Mouse (Mus musculus) liver, postnatal 0 days (tissue): ENCODE measurements around the gene Rai1. TPM values are rescaled to one million over a fixed set of nuclear protein-coding genes. Genes with fewer than 3 reads are reported as not detected.

ENCODE experiments used
- ATAC-seq: fragments of 200-750 bp; cut with Nextera tagmentation; 2 replicates; pipeline ENCODE4 v1.8.0; 2017; ENCODE audit warnings: mild to moderate bottlenecking, moderate library complexity
- DNase-seq: peaks from one replicate; pipeline ENCODE4 v3.0.0-alpha.2; 2016
- H3K27ac ChIP-seq: fragments of 300-500 bp; sonication (generic); 2 replicates; pipeline ENCODE4 v1.5.1; 2014; ENCODE audit warnings: antibody characterized with exemption, moderate library complexity, mild to moderate bottlenecking, low read depth
- H3K27me3 ChIP-seq: fragments of 300-500 bp; sonication (generic); 2 replicates; pipeline ENCODE4 v1.6.1; 2014; ENCODE audit warnings: low read length, control low read depth, mixed read lengths; ENCODE audit not compliant: insufficient read depth
- H3K36me3 ChIP-seq: fragments of 300-500 bp; sonication (generic); replicated peaks from 2 replicates; pipeline ENCODE4 v1.6.1; 2014; ENCODE audit warnings: mild to moderate bottlenecking, control low read depth, low read length, moderate library complexity, mixed read lengths; ENCODE audit not compliant: insufficient read depth
- H3K4me1 ChIP-seq: fragments of 300-500 bp; sonication (generic); 2 replicates; pipeline ENCODE4 v1.6.1; 2014; ENCODE audit warnings: antibody characterized with exemption, mild to moderate bottlenecking, control low read depth; ENCODE audit not compliant: insufficient read depth
- H3K4me2 ChIP-seq: fragments of 300-500 bp; sonication (generic); 2 replicates; pipeline ENCODE4 v1.6.1; 2014; ENCODE audit warnings: low read depth, mild to moderate bottlenecking, low read length, moderate library complexity, mixed read lengths
- H3K4me3 ChIP-seq: fragments of 300-500 bp; sonication (generic); 2 replicates; pipeline ENCODE4 v1.5.1; 2014; ENCODE audit warnings: low read depth, low read length
- H3K9ac ChIP-seq: fragments of 300-500 bp; sonication (generic); replicated peaks from 2 replicates; pipeline ENCODE4 v1.6.1; 2014; ENCODE audit warnings: mild to moderate bottlenecking, moderate library complexity
- H3K9me3 ChIP-seq: fragments of 300-500 bp; sonication (generic); 2 replicates; pipeline ENCODE4 v1.6.1; 2016; ENCODE audit warnings: mild to moderate bottlenecking, control low read depth, low read length, mixed read lengths
- CTCF ChIP-seq: sonication (generic); IDR thresholded peaks from 2 replicates; pipeline ENCODE4 v1.5.1; 2016; ENCODE audit warnings: antibody characterized with exemption, low read depth
- EP300 ChIP-seq: IDR thresholded peaks from 2 replicates; pipeline ENCODE4 v1.6.1; 2016; ENCODE audit warnings: antibody characterized with exemption, low read depth, mild to moderate bottlenecking
- WGBS: fragments of 180-500 bp; shearing (Covaris S2); extraction: QIAGEN DNeasy Blood & Tissue Kit; methylation state at CpG from one replicate; pipeline ENCODE4 v1.1.7; 2014; ENCODE audit not compliant: insufficient replicate concordance; 5-methylcytosine and 5-hydroxymethylcytosine counted together
- microRNA-seq: library from miRNA; unstranded; fragments of <30 nt; microRNA quantifications from one replicate; pipeline ENCODE4, GENCODE M21; 2016
- polyA plus RNA-seq: library from polyadenylated mRNA; unstranded; fragments of >200 nt; fragmentation: Nextera tagmentation; extraction: Ambion mirVana; gene quantifications from 2 replicates; pipeline ENCODE4 v1.2.1, GENCODE M21; 2015

Gene Rai1
- polyA plus RNA-seq, 1 experiment from 2014 or later, result 4.4 TPM

DNA sequence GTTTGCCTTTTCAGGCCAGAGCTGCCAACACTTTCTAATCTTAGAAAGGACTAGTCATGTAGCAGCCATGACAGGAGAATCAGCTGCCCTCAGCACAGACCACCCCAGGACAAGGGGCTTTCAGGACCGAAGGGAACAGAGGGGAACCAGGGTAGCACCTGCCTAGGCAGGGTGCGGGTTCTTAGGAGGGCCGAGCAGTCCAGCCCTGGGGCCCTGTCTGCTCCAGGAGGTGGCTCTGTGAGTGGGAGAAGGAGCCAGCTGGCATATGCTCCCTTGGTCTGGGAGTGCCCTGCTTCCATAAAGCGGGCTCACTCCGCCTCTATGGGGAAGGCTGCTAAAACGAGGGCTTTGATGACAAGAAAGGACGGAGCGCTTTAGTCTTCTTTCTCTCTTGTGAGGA lies 128.4 kb downstream of the Rai1 start:
- DNase-seq (no peak), ATAC-seq (no peak)
- H3K4me3 ChIP-seq, result no peak overlapping the region
- H3K9ac ChIP-seq, result no peak overlapping the region
- H3K4me1 ChIP-seq, result peaks cover 4% of the 10 kb centered on the region; the same call in 1 of the 2 replicates
- no peak for TF ChIP-seq CTCF
- no peak for TF ChIP-seq EP300
- H3K9me3 ChIP-seq, result no peaks in the 10 kb centered on the region
- no peaks in the 10 kb centered on the region for H3K36me3 ChIP-seq
- no peaks in the 10 kb centered on the region for H3K27me3 ChIP-seq
- WGBS, result 87% methylated on average over 8 of the region's 8 CpGs
- H3K4me2 ChIP-seq, result no peak overlapping the region
- H3K27ac ChIP-seq, result no peak overlapping the region

- no peak overlapping the region for H3K9ac ChIP-seq
- no peaks in the 10 kb centered on the region for H3K9me3 ChIP-seq
- H3K27ac ChIP-seq, result no peak overlapping the region
- ATAC-seq (no peak), DNase-seq (no peak)
- H3K27me3 ChIP-seq, result no peaks in the 10 kb centered on the region
- H3K4me2 ChIP-seq, result no peak overlapping the region
- 71% methylated on average over 5 of the region's 5 CpGs for WGBS
- TF ChIP-seq CTCF, result no peak
- TF ChIP-seq EP300, result no peak
- peaks cover 3% of the 10 kb centered on the region; the same call in 1 of the 2 replicates for H3K36me3 ChIP-seq
- no peaks in the 10 kb centered on the region for H3K4me1 ChIP-seq
- H3K4me3 ChIP-seq, result no peak overlapping the region
Observed at GRCm38 (mm10) chr11:60235351-60235750, 130.5 kb downstream of the Rai1 start.

DNA sequence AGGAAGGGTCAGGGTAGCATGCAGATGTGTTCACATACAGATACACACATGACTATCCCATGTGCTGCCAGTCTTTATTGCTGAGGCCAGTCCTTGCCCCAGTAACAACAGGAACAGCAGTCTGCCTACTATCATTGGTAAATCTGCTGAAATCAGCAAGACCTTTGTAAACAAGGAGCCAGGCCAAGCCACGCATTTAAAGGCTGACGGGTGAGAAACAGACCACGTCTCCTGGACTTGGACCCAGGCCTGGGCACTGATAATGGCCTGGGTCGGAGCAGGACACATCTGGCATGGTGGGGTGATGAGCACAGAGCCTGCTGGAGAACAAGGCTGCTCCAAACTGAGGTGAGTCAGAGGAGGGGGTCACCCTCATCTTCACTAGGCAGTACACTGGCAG lies 135.7 kb downstream of the Rai1 start:
- Histone ChIP-seq H3K27ac (no peak overlapping the region), H3K4me1 (no peaks in the 10 kb centered on the region), H3K9me3 (no peaks in the 10 kb centered on the region), H3K9ac (no peak overlapping the region), H3K27me3 (no peaks in the 10 kb centered on the region), H3K4me2 (no peak overlapping the region), H3K4me3 (no peak overlapping the region), H3K36me3 (peaks cover 7% of the 10 kb centered on the region; the same call in 1 of the 2 replicates)
- WGBS, result 74% methylated on average over 4 of the region's 4 CpGs
- DNase-seq (no peak), ATAC-seq (no peak)
- no peak for TF ChIP-seq EP300
- no peak for TF ChIP-seq CTCF

- Histone ChIP-seq H3K4me3 (no peak overlapping the region), H3K9me3 (no peaks in the 10 kb centered on the region), H3K4me2 (no peak overlapping the region), H3K27me3 (no peaks in the 10 kb centered on the region), H3K36me3 (peaks cover 7% of the 10 kb centered on the region; the same call in 1 of the 2 replicates), H3K27ac (no peak overlapping the region), H3K4me1 (no peaks in the 10 kb centered on the region), H3K9ac (no peak overlapping the region)
- peak; percentile 40; the same call in 1 of the 2 replicates for ATAC-seq
- WGBS, result 70% methylated on average over 11 of the region's 11 CpGs
- TF ChIP-seq CTCF (no peak), EP300 (no peak)
- no peak for DNase-seq
Observed at GRCm38 (mm10) chr11:60244503-60245143, 139.8 kb downstream of the Rai1 start.

- TF ChIP-seq EP300 (no peak), CTCF (no peak)
- Histone ChIP-seq H3K36me3 (peaks cover 5% of the 10 kb centered on the region; the same call in 1 of the 2 replicates), H3K9me3 (no peaks in the 10 kb centered on the region), H3K4me2 (no peak overlapping the region), H3K4me1 (no peaks in the 10 kb centered on the region), H3K27me3 (no peaks in the 10 kb centered on the region), H3K4me3 (no peak overlapping the region), H3K27ac (no peak overlapping the region), H3K9ac (no peak overlapping the region)
- DNase-seq (no peak), ATAC-seq (no peak)
Observed at GRCm38 (mm10) chr11:60246077-60246476, 141.3 kb downstream of the Rai1 start.

- ATAC-seq (no peak), DNase-seq (no peak)
- Histone ChIP-seq H3K4me1 (no peaks in the 10 kb centered on the region), H3K27me3 (no peaks in the 10 kb centered on the region), H3K36me3 (peaks cover 6% of the 10 kb centered on the region; the same call in 1 of the 2 replicates), H3K27ac (no peak overlapping the region), H3K4me2 (no peak overlapping the region), H3K4me3 (no peak overlapping the region), H3K9me3 (no peaks in the 10 kb centered on the region), H3K9ac (no peak overlapping the region)
- TF ChIP-seq CTCF (no peak), EP300 (no peak)
- WGBS, result 58% methylated on average over 5 of the region's 5 CpGs
Observed at GRCm38 (mm10) chr11:60247753-60248550, 143.1 kb downstream of the Rai1 start.

Small RNA genes lying within 50 kb of the gene (microRNA-seq; reads per million reads assigned to microRNA genes)
- gene Mir6921 (1.6 reads per million), gene Mir6922 (not detected)

Other genes with a start within 250 kb of the Rai1 start
- 15.2 and 15.8 TPM in 2 replicates for gene Med9, start 156.8 kb upstream of the Rai1 start, polyA plus RNA-seq
- 2.2 and 3.2 TPM in 2 replicates for gene Rasd1, start 140.1 kb upstream of the Rai1 start, polyA plus RNA-seq
- 589 and 592 TPM in 2 replicates for gene Pemt, start 58.5 kb upstream of the Rai1 start, polyA plus RNA-seq
- gene Srebf1, start 117.6 kb downstream of the Rai1 start, polyA plus RNA-seq, result 21.4 and 31.0 TPM in 2 replicates
- 3.0 and 3.6 TPM in 2 replicates for gene Tom1l2, start 247.9 kb downstream of the Rai1 start, polyA plus RNA-seq
- 0.54 and 0.56 TPM in 2 replicates for gene Drc3, start 248.3 kb downstream of the Rai1 start, polyA plus RNA-seq